Mouse (Mus musculus): ENCODE data around the gene Gm20867.
"Not testable (repeated sequence)": the region's sequence is repeated elsewhere in the genome, so short reads cannot be mapped to it uniquely, and the experiment has no call there.

The Gm20867 gene

GRCm38 (mm10) chrY:77963104-77963503 is at the start of gene Gm20867:
Gene Gm20867 (minus strand): TSS chrY:77963204.
- not testable (repeated sequence) for DNase-seq (ENCODE audit: low read depth, low spot score)

Data from c-Kit-negative CD71-positive TER-119-positive erythroid progenitor cells, embryonic 14.5 days (primary cell).